Mouse (Mus musculus): ENCODE results near the gene Limk2. TPM values are rescaled to one million over a fixed set of nuclear protein-coding genes. Genes with fewer than 3 reads are reported as not detected.

Gene Limk2
- total and polyA plus RNA-seq, 2 experiments from 2014 or later: 31.0 to 38.3 TPM

- WGBS: 54% methylated on average over 4 of the region's 4 CpGs
- Histone ChIP-seq H3K27me3 (ENCODE audit: control insufficient read depth, insufficient read depth, low read length) (no peaks in the 10 kb centered on the region), H3K4me1 (ENCODE audit: control insufficient read depth, insufficient read depth) (peaks cover 4% of the 10 kb centered on the region), H3K9me3 (replicated peaks; ENCODE audit: control insufficient read depth, low read length) (no peaks in the 10 kb centered on the region), H3K27ac (ENCODE audit: low read depth) (no peak overlapping the region), H3K9ac (replicated peaks; ENCODE audit: low read depth, low read length) (no peak overlapping the region), H3K4me3 (ENCODE audit: low read depth, low read length) (no peak overlapping the region), H3K36me3 (replicated peaks; ENCODE audit: control insufficient read depth, insufficient read depth, low read length) (peaks cover 3% of the 10 kb centered on the region; the same call in 1 of the 2 replicates), H3K4me2 (ENCODE audit: low read depth, low read length) (no peak overlapping the region)
- no peak for DNase-seq (ENCODE audit: low spot score)
- TF ChIP-seq CTCF (IDR thresholded peaks at IDR 0.05; ENCODE audit: low read depth): no peak
- no peak for TF ChIP-seq EP300 (IDR thresholded peaks at IDR 0.05; ENCODE audit: low read depth)
- no peak for ATAC-seq (ENCODE audit: insufficient read depth, low read depth)
Measured at GRCm38 (mm10) chr11:3379427-3379826, 29.6 kb downstream of the Limk2 start.

GRCm38 (mm10) chr11:3374741-3375140, 34.2 kb downstream of the Limk2 start:
- Histone ChIP-seq H3K4me3 (ENCODE audit: low read depth, low read length) (no peak overlapping the region; the same call in 1 of the 2 replicates), H3K27me3 (ENCODE audit: control insufficient read depth, insufficient read depth, low read length) (no peaks in the 10 kb centered on the region), H3K9me3 (replicated peaks; ENCODE audit: control insufficient read depth, low read length) (no peaks in the 10 kb centered on the region), H3K9ac (replicated peaks; ENCODE audit: low read depth, low read length) (no peak overlapping the region), H3K36me3 (replicated peaks; ENCODE audit: control insufficient read depth, insufficient read depth, low read length) (no peaks in the 10 kb centered on the region), H3K4me2 (ENCODE audit: low read depth, low read length) (peak overlapping the region; percentile 37), H3K27ac (ENCODE audit: low read depth) (peak overlapping the region; percentile 72), H3K4me1 (ENCODE audit: control insufficient read depth, insufficient read depth) (peaks cover 34% of the 10 kb centered on the region)
- ATAC-seq (ENCODE audit: insufficient read depth, low read depth) (no peak), DNase-seq (ENCODE audit: low spot score) (peak; percentile 22)
- TF ChIP-seq CTCF (IDR thresholded peaks at IDR 0.05; ENCODE audit: low read depth): no peak
- TF ChIP-seq EP300 (IDR thresholded peaks at IDR 0.05; ENCODE audit: low read depth): no peak
- WGBS: 27% methylated on average over 12 of the region's 12 CpGs

GRCm38 (mm10) chr11:3374293-3374645, 34.7 kb downstream of the Limk2 start:
- Histone ChIP-seq H3K27ac (ENCODE audit: low read depth) (peak overlapping the region; percentile 72), H3K36me3 (replicated peaks; ENCODE audit: control insufficient read depth, insufficient read depth, low read length) (no peaks in the 10 kb centered on the region), H3K27me3 (ENCODE audit: control insufficient read depth, insufficient read depth, low read length) (no peaks in the 10 kb centered on the region), H3K4me2 (ENCODE audit: low read depth, low read length) (peak overlapping the region; percentile 37), H3K9me3 (replicated peaks; ENCODE audit: control insufficient read depth, low read length) (no peaks in the 10 kb centered on the region), H3K4me1 (ENCODE audit: control insufficient read depth, insufficient read depth) (peaks cover 39% of the 10 kb centered on the region), H3K4me3 (ENCODE audit: low read depth, low read length) (no peak overlapping the region; the same call in 1 of the 2 replicates), H3K9ac (replicated peaks; ENCODE audit: low read depth, low read length) (no peak overlapping the region)
- TF ChIP-seq EP300 (IDR thresholded peaks at IDR 0.05; ENCODE audit: low read depth) (no peak), CTCF (IDR thresholded peaks at IDR 0.05; ENCODE audit: low read depth) (no peak)
- peak; percentile 53 for DNase-seq (ENCODE audit: low spot score)
- peak; percentile 26; the same call in 1 of the 2 replicates for ATAC-seq (ENCODE audit: insufficient read depth, low read depth)
- WGBS: 17% methylated on average over 7 of the region's 7 CpGs

DNA sequence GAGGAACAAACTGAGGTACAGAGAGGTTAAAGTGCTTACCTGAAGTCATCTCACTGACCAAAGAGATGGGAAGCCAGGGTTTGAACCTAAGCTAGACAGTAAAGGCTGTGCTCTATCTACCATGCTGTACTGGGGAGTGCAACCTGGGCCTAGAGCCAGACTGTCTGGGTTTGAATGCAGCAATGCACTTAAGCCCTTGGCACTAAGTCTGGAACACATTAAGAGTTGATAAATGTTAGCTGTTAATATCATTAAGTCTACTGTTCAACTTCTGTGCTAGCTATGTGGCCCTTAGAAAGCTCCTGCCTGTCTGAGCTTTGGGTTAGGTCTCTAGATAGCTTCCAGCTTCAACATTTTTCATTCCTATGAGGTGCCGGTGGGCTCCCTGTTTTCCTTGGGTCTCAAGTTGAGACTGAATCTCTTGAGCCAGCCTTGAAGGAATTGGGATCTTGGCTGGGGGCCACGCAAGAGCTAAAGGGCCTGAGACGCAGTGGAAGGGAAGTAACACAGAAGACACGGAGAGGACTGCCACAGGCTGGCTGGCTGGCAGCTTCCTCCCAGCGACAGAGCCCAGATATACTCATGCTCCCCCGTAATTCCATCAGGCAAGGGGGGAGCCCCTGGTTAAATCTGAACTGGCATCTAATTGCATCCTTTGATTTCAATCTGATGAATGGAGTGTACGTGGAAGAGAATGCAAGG, 35.2 kb downstream of the Limk2 start:
- no peak overlapping the region for H3K9ac ChIP-seq (replicated peaks; ENCODE audit: low read depth, low read length)
- no peak overlapping the region for H3K4me3 ChIP-seq (ENCODE audit: low read depth, low read length)
- H3K27ac ChIP-seq (ENCODE audit: low read depth): peak overlapping the region; percentile 72
- H3K4me1 ChIP-seq (ENCODE audit: control insufficient read depth, insufficient read depth): peaks cover 43% of the 10 kb centered on the region
- ATAC-seq (ENCODE audit: insufficient read depth, low read depth): no peak
- WGBS: 12% methylated on average over 7 of the region's 7 CpGs
- no peaks in the 10 kb centered on the region for H3K27me3 ChIP-seq (ENCODE audit: control insufficient read depth, insufficient read depth, low read length)
- TF ChIP-seq EP300 (IDR thresholded peaks at IDR 0.05; ENCODE audit: low read depth) (no peak), CTCF (IDR thresholded peaks at IDR 0.05; ENCODE audit: low read depth) (no peak)
- DNase-seq (ENCODE audit: low spot score): peak; percentile 29
- peak overlapping the region; percentile 37 for H3K4me2 ChIP-seq (ENCODE audit: low read depth, low read length)
- H3K9me3 ChIP-seq (replicated peaks; ENCODE audit: control insufficient read depth, low read length): no peaks in the 10 kb centered on the region
- H3K36me3 ChIP-seq (replicated peaks; ENCODE audit: control insufficient read depth, insufficient read depth, low read length): no peaks in the 10 kb centered on the region

DNA sequence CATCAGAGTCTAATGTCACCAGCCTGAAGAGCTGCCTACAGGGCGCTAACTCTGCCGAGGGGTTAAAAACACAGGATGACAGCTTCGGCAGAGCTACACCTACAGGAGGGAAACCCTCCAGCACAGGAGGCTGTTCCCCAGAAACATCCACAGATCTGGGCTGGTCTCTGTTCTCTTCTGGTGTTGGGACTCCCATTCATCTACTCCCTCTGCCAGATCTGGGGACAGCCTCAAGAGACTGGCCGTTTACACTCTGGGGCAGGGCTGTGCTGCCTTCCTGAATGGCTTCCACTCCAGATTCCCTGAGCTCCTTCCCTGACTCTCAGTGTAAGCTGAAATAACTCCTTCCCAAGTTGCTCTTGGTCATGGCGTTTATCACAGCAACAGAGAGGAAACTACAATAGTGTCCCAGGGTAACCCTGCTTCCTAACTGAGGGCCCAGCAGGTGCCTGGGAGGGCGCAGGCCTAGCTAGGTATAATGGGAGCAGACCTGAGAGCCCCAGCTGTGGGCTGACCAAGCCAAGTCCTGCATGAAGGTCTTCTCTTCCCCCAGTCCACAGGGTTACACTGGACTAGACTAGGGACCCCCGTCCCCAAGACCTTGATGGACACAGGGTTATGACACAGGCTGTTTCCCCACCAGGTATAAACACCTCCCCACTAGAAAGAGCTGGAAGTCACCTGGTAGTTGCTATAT, 37.2 kb downstream of the Limk2 start:
- WGBS: 24% methylated on average over 7 of the region's 7 CpGs
- Histone ChIP-seq H3K36me3 (replicated peaks; ENCODE audit: control insufficient read depth, insufficient read depth, low read length) (no peaks in the 10 kb centered on the region), H3K4me3 (ENCODE audit: low read depth, low read length) (peak overlapping the region; percentile 59), H3K4me1 (ENCODE audit: control insufficient read depth, insufficient read depth) (peaks cover 43% of the 10 kb centered on the region), H3K27me3 (ENCODE audit: control insufficient read depth, insufficient read depth, low read length) (no peaks in the 10 kb centered on the region), H3K4me2 (ENCODE audit: low read depth, low read length) (peak overlapping the region; percentile 88), H3K9me3 (replicated peaks; ENCODE audit: control insufficient read depth, low read length) (no peaks in the 10 kb centered on the region), H3K9ac (replicated peaks; ENCODE audit: low read depth, low read length) (peak overlapping the region; percentile 64), H3K27ac (ENCODE audit: low read depth) (peak overlapping the region; percentile 77)
- peak; percentile 5; the same call in 1 of the 2 replicates for ATAC-seq (ENCODE audit: insufficient read depth, low read depth)
- no peak for DNase-seq (ENCODE audit: low spot score)
- TF ChIP-seq CTCF (IDR thresholded peaks at IDR 0.05; ENCODE audit: low read depth) (no peak), EP300 (IDR thresholded peaks at IDR 0.05; ENCODE audit: low read depth) (no peak)

Measured in heart, postnatal 0 days (tissue).